Mouse (Mus musculus): ENCODE measurements around the gene Capn2. TPM values are rescaled to one million over a fixed set of nuclear protein-coding genes. Genes with fewer than 3 reads are reported as not detected.

Capn2 gene
- total RNA-seq, 2 experiments from 2014 or later, result 63.3 to 73.1 TPM

DNA sequence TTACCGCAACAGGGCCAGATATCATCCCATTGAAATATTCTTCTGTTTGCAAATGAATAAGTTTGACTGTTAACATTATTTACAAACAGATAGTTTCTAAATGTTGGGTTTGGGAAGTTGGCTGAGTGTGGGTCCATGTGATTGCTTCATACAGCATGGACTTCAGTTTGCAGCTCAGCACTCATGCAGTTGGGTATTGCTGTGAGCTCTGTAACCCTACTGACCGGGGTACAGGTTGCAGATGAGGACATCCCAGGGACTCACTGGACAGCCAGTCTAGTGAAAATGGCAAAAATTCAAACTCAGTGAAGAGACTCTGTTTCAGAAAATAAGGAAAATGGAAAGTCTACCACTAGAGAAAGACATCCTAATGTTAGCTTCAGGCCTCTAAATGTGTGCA is 86.7 kb downstream of the Capn2 start:
- DNase-seq (ENCODE audit: low spot score), result no peak
- intact Hi-C loops (cut with DNase I), result no loop called here

- no peak for DNase-seq (ENCODE audit: low spot score)
- intact Hi-C loops (cut with DNase I), result loop anchor here (5.0 kb wide), 1 partner anchor 53 kb away; no protein-coding TSS in a partner anchor
These were observed 87.6 kb downstream of the Capn2 start for GRCm38 (mm10) chr1:182429826-182430225.

DNA sequence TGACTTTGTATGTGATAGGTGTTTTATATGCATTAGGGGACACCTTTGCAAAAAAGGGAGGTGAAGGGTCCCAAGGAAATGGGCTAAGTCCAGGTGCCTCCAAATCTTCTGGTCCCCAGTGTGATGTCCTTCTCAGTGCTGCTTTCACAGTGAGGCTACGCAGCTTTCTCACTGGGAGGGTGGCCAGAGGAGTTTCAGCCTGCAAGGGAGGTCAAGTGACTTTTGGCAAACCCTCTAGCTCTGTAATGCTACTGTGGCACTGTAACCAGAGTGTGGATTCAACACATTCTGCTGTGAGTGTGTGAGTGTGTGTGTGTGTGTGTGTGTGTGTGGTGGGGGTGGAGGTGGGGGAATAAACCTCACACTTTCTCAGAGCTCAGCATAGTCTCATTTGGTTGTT is 90.0 kb downstream of the Capn2 start:
- intact Hi-C loops (cut with DNase I), result loop anchor here (5.0 kb wide), 1 partner anchor 50 kb away; no protein-coding TSS in a partner anchor
- peak; percentile 38 for DNase-seq (ENCODE audit: low spot score)

GRCm38 (mm10) chr1:182426444-182426843 is 91.0 kb downstream of the Capn2 start:
- DNase-seq (ENCODE audit: low spot score), result no peak
- intact Hi-C loops (cut with DNase I), result loop anchor here (5.0 kb wide), 1 partner anchor 49 kb away; no protein-coding TSS in a partner anchor

DNA sequence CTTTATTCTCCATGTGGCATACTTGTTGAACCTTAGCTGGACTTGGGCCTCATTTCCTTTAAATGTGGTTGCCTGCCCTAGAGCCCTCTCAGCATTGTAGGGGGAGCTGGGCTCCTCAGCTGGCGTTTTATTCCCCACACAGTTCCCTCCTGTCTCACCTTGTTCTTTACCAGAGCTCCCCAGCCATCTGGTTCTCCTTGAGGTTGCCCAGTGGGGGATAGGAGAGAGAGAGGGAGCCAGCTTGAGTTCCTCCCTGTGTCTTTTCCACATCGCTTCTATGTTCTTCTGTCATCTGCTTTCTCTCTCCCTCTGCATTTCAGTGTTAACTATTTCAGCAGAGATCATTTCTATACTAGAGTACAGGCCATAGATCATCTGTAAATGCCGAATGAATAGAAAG is 92.2 kb downstream of the Capn2 start:
- intact Hi-C loops (cut with DNase I), result loop anchor here (5.0 kb wide), 1 partner anchor 48 kb away; no protein-coding TSS in a partner anchor
- no peak for DNase-seq (ENCODE audit: low spot score)

DNA sequence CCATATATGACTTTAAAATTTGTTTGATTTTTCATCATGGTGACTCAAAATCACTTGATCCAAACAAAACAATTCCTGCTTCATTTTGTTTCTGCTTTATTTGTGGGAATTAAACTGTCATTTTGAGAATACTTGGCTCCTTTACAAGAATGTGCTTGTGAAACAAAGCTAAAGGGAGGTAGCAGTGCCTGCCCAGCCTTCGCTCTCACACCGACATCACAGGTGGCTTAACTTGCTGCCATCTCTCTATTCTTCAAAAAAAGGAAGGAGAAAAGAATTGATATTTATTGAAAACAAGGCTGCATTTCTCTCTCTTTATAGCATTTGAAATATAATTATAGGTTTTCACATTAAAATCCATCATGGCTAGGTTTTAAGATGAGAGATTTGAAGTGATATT is 93.1 kb downstream of the Capn2 start:
- no peak for DNase-seq (ENCODE audit: low spot score)
- intact Hi-C loops (cut with DNase I), result no loop called here

GRCm38 (mm10) chr1:182419481-182419880 is 97.9 kb downstream of the Capn2 start:
- DNase-seq (ENCODE audit: low spot score), result no peak
- intact Hi-C loops (cut with DNase I), result no loop called here

Other genes with a start within 250 kb of the Capn2 start
- gene Degs1, start 234.8 kb downstream of the Capn2 start, total RNA-seq (2021), result 10 to 100 TPM; 54.9 to 60.7 TPM
- gene Fbxo28, start 176.0 kb downstream of the Capn2 start, total RNA-seq (2021), result 10 to 100 TPM; 21.3 to 21.5 TPM
- gene Trp53bp2, start 108.4 kb downstream of the Capn2 start, total RNA-seq (2021), result 10 to 100 TPM; 10.4 to 11.0 TPM
- not detected for gene Capn8, start 47.4 kb upstream of the Capn2 start, total RNA-seq (2021)
- gene Ccdc185, start 231.6 kb upstream of the Capn2 start, total RNA-seq (2021), result not detected
- under 1 TPM; 0.39 to 0.45 TPM for gene Susd4, start 246.3 kb upstream of the Capn2 start, total RNA-seq (2021)